Mouse (Mus musculus) embryo, embryonic 10.5 days (tissue): ENCODE data around the gene Alg14.

ENCODE experiments used
- DNase-seq: peaks from one replicate; pipeline ENCODE4 v3.0.0-alpha.2; 2015; ENCODE audit warnings: low spot score

The Alg14 gene

GRCm38 (mm10) chr3:121277557-121277956 is 14.0 kb upstream of the Alg14 start:
- no peak for DNase-seq

DNA sequence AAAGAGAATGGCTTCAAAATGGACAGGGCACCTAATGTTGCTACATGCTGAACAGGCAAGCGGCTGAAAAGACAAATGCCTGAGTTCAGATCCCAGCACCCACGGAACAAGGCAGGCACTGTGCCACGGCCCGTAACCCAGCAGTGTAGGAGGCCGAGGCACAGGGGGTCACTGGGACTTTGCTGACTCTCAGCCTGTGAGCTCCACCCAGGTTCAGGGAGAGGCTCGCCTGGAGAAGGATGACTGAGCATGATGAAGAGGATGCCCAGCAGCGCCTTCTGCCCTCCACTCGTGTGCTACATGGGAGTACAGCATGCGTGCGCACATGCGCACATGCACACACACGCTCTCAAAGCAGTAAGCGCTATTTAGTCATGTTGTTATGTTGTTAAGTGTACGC is 11.9 kb upstream of the Alg14 start:
- no peak for DNase-seq

DNA sequence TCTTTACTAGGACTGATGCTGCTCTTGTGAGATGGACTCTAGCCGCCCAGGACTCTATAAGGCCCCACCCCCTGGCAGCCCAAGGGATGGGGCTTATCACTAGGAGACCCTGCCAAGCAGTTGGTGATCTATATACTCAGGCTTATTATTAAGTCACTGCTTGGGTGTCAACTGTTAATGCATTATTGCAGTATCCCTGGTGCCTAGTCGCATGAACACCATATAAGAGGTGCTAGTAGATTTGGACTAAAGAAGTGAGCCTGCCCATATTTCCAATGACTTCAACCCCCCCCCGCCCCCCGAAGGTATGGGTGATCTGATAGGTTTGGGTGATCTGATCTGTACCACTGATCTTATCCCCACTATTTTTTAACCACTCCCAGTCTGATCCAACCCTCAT is 8.6 kb upstream of the Alg14 start, which contains the start of gene Tmem56:
Gene Tmem56 (minus strand): TSS at position 101 of the 400 bp plus-strand sequence.
- DNase-seq = no peak

DNA sequence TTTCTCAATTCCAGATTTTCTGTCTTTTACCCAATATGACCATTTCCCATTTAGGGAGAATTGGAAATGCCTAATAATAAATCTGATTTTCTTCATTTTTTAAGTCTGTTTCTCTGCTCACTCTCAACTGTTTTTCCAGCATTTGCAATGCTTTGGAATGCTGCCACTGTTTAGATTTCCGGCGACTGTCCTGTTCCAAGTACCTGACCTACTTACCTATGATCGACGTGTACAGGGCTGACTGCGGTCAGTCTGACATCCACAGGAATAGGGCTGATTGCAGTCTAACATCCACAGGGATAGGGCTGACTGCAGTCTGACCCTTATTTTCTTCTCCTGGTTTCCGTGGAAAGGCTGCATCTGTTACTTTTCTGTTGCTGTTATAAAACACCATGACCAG is 6.4 kb upstream of the Alg14 start:
- DNase-seq = no peak

- no peak for DNase-seq
Observed at GRCm38 (mm10) chr3:121287151-121287550, 4.4 kb upstream of the Alg14 start.

DNA sequence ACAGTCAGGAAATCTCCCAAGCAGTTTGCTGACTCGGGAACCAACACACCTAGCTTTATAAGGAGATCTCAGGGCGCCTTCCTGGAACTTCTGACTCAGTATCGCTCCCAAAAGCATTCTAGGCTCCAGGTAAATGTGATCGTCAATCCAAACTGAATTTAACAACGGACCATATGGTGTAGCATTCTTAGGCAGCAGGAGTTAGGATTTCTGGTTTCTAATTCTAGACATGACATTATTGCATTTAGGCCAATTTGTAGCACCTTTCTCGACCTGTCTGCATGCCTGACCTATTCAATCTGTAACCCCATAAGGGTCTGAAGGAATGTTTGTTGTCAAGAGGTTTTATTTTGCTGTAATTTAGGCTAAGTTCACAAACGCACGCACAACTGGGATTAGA is 892 bp upstream of the Alg14 start:
- DNase-seq = no peak

GRCm38 (mm10) chr3:121291225-121291559 is 381 bp upstream of the Alg14 start:
- no peak for DNase-seq

DNA sequence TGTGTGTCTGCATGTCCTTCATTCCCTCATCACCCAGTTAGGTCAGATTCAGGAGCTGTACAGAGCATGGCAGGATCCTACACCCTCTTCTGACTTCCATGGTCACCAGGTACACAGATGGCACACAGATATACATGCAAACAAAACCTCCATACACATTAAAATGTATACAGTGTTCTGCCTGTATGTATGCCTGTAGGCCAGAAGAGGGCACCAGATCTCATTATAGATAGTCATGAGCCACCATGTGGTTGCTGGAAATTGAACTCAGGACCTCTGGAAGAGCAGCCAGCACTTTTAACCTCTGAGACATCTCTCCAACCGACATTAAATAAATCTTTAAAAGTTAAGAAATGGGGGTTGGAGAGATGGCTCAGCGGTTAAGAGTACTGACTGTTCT is 2.6 kb downstream of the Alg14 start:
- no peak for DNase-seq

DNA sequence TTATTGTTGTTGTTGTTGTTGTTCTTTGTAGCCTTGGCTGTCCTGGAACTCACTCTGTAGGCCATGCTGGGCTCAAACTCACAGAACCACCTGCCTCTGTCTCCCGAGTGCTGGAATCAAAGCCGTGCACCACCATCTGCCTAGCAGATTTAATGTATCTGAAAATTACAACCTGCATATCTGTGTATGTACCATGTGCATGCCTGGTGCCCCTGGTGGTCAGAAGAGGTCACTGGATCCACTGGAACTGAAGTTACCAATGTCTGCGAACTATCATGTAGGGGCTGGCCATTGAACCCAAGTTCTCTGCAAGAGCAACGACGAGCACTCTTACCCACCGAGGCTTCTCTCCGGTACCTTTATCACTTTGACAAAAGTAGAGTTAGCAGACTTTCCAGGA is 15.1 kb downstream of the Alg14 start:
- peak; percentile 33 for DNase-seq

DNA sequence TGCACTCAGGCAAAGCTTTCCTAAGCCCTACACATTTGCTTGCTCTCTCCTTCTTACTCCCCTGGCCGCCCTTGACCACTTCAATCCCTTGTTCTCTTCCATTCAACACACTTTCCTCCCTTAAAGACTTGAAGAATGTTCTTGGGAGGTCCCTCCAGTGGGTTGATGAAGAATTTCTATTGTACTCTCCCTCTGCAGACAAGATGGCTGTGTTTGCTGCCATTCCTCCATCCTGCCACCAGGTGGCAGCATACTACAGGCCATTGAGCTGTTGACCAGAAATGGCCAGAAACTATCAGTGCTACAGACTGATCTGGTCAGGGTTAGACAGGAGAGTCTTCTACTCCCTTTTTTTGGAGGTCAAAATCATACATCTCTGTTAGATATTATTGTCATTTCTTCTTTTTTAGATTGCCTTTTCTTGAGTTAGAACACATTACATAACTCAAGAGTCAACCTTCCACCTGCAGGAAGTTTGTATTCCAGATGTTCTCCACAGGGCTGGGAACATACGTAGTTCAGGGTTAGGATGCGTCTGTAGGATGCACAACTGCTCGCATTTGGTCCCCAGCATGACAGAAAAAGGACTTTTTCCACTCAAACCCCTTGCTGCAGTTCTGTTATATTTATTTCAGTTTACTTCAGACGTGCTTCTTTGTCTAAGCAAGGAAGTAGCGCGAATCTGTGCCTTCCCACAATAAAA is 16.1 kb downstream of the Alg14 start:
- DNase-seq = peak; percentile 92

DNA sequence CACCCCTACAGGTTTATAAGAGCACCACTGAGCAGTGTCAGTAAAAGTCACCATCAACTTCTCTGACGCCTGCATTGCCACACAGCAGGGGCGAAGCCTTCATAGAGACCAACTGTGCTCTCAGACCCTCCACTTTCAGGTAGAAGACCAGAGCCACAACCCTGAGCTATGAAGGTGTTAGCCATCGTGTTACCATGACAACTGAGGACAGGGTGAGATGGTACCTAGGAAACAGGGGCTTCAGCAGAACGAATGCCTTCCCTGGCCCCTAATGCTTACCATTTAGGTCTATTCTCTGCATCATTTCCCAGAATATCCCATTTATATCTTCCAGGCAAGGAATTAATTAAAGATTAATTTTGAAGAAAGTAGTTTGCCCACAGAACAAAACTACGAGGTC is 17.4 kb downstream of the Alg14 start:
- no peak for DNase-seq

DNA sequence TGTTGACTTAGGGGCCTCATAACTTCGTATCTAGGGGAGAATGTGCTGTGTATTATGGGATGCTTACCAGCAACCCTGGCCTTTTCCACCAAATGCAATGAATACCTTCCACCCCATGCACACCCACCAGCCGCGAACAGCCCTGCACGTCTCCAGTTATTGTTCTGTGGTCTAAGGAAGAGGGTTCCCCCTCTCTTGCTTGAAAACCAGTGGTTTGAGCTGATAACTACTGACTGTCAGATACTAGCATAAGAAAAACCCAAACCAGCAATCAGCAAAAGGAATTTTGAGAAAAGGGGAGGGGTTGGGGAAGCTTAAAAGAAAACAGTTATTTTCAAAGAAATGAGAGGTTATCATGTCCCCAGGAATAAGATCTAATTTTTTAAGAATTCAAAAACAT is 17.9 kb downstream of the Alg14 start:
- no peak for DNase-seq

DNA sequence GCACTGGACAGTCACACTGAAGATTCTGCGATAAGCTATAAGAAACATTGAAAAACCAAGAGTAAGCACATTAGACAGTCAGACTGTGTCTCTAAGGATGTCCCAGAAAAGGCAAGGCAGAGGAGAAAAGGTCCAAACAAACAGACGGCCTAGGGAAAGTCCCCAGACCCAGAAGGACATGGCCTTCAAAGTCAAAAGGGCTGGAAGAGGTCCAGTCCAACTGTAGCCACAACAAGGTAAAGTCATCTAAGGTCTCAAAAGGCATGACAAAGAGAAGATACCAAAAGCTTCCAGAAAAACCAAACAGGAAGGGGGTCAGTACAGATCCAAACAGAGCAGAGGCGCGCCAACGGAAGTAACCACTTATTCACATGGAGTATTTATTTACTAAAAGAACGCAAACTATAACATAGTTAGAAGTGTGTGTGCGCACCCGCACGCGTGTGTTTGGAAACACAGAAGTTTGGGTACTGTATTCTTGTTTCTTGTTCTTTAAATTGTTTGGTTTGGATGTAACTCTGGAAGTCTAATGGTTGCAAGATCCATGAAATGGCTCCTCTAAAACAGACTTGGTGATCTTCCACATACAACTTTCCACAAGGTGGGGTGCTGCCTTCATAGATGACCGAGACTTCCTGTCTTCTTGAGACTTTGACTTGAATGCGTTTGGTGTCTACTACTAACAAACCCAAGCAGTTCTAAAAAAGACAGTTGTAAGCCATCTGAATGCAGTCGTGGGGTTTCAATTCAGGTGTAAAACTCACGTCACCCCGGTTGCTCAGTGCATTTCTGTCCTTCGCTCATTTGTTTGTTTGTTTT is 18.5 kb downstream of the Alg14 start:
- peak; percentile 40 for DNase-seq

GRCm38 (mm10) chr3:121312426-121312825 is 20.9 kb downstream of the Alg14 start:
- DNase-seq = no peak

DNA sequence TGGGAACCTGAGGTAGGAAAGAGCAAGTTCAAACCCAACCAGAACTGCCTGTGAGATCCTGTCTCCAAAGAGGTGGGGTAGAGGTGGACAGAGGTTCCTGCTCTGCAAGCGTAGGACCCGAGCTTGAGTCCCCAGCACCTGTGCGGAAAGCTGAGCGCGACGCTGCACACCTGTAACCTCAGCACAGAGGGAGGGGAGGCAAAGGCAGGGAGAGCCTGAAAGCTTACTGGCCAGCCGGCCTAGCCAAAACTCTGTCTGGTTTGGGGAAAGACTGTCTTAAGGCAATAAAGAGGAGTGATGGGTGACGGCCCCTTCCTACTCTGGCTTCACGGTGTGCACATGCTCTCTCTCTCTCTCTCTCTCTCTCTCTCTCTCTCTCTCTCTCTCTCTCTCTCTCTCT is 21.4 kb downstream of the Alg14 start:
- no peak for DNase-seq

- DNase-seq = no peak
Observed at GRCm38 (mm10) chr3:121314149-121314548, 22.6 kb downstream of the Alg14 start.

- DNase-seq = no peak
Observed at GRCm38 (mm10) chr3:121315498-121315897, 23.9 kb downstream of the Alg14 start.

DNA sequence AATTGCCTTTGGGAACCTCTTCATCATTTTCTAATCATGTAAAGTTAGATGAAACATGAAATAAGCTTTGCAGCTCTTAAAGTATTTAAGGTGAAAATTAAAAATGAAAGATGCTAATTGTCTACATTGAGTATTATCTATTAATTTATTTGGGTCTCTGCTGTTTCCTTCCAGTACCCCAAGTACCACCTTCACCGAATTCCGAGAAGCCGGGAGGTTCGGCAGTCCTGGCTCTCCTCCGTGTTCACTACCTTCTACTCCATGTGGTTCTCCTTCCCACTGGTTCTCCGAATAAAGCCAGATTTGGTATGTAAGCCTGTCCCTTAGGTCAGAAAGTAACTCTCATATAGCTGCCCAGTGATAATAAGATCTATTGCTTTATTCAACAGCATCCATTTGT is 28.3 kb downstream of the Alg14 start:
- no peak for DNase-seq

GRCm38 (mm10) chr3:121320896-121321295 is 29.3 kb downstream of the Alg14 start:
- DNase-seq = no peak

DNA sequence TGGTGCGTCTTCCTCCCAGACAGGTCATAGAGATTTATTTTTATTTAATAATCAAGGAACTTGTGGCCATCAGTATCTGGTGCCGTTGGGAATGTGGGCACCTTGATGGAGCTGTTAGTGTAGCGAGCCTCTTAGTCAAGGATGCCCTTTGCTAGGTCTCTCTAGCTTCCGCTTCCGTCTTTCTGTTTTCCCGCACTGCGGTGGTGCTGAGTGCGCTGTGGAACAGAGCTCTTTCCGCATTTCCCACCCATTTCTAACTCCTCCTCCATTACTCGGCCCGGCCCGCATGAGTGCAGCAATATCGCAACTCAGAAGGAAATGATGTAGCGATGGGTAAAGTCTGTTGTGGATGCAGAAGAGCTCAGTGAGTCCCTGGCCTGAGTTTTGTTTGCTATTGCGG is 31.8 kb downstream of the Alg14 start:
- DNase-seq = no peak

DNA sequence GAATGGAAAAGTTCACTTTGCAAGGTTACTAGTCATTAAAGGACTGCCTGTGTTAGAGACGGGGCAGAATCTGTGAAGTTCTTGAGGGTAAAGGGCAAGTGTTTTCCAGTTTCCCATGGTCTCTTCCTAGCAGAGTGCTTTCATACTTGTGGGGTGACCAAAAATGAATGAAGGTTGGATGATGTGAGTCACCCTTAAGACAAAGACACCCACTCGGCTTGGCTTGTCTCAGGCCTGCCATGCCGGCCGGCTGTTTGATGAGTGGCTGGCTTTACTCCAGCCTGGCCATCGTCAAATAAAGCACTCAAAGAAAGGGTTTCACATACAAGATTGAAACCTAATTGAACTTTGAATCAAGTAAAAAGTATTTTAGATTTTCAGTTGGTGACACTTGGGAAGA is 35.8 kb downstream of the Alg14 start:
- no peak for DNase-seq

DNA sequence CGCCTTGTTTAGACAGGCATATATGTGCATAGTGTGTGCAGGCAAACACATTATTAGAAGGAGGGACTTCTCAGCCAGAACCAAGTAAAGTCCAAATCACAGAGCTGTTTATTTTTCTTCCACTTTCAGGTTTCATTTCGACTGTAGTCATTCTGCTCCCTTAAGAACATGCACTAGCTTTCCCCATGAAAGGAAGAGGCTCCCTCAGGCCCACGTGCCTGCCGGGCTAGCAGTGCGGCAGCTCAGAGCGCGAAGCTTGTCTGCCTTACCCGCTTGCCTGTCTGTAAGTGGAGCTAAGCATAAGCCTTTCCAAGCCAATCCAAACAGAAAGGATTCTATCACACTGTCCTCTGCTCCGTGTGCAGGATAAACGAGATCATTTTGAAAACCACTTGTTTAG is 38.1 kb downstream of the Alg14 start:
- no peak for DNase-seq

GRCm38 (mm10) chr3:121330244-121330646 is 38.7 kb downstream of the Alg14 start:
- no peak for DNase-seq
